ENCODE assay signal across 11 mouse cellular contexts in genomic region chr14:20250237-20251171, GRCm38 (mm10). TPM values are rescaled to one million over a fixed set of nuclear protein-coding genes. Genes with fewer than 3 reads are reported as not detected.
DNase-seq lines count a peak whose midpoint lies in the region; ATAC-seq and TF ChIP-seq lines count a peak whose summit lies in the region.
"Had no signal": no experiment of that assay in that cellular context is flagged by ENCODE, and none has a peak within 500 bp of the region (broad histone marks: within the 10 kb centered on the region; RNA-seq: fewer than 3 reads in every experiment).

No protein-coding gene starts in this region.

- H3K27me3 ChIP-seq in hindbrain, embryonic 10.5 days (ENCODE audit: insufficient read depth, poor library complexity, severe bottlenecking) = 0 out of 2 replicates have a peak, but pooled peaks cover 6% of the 10 kb centered on the region
- no peaks in the 10 kb centered on the region for H3K27me3 ChIP-seq in hindbrain, embryonic 12.5 days
- no peaks in the 10 kb centered on the region for H3K27me3 ChIP-seq in hindbrain, embryonic 14.5 days (ENCODE audit: control insufficient read depth, insufficient read depth, low read length)
- H3K27me3 ChIP-seq in midbrain, postnatal 0 days (ENCODE audit: insufficient read depth, low read length) = no peaks in the 10 kb centered on the region
- H3K27me3 ChIP-seq: liver, embryonic 13.5 days had no signal

- H3K4me2 ChIP-seq in hindbrain, embryonic 12.5 days (replicated peaks) = no peak overlapping the region
- H3K4me2 ChIP-seq in hindbrain, embryonic 14.5 days (replicated peaks) = no peak overlapping the region
- H3K4me2 ChIP-seq in midbrain, postnatal 0 days (ENCODE audit: low read depth, low read length, poor library complexity, severe bottlenecking) = no peak overlapping the region
- H3K4me2 ChIP-seq: liver, embryonic 13.5 days had no signal

- peak overlapping the region; percentile 82 for H3K27ac ChIP-seq in hindbrain, embryonic 10.5 days
- no peak overlapping the region for H3K27ac ChIP-seq in hindbrain, embryonic 12.5 days
- H3K27ac ChIP-seq in hindbrain, embryonic 14.5 days = no peak overlapping the region
- no peak overlapping the region for H3K27ac ChIP-seq in midbrain, postnatal 0 days (ENCODE audit: low read depth, low read length)
- H3K27ac ChIP-seq: liver, embryonic 13.5 days had no signal

- H3K9ac ChIP-seq in hindbrain, embryonic 12.5 days = no peak overlapping the region
- no peak overlapping the region for H3K9ac ChIP-seq in hindbrain, embryonic 14.5 days
- no peak overlapping the region for H3K9ac ChIP-seq in midbrain, postnatal 0 days (replicated peaks; ENCODE audit: low read length, poor library complexity, severe bottlenecking)
- H3K9ac ChIP-seq: liver, embryonic 13.5 days had no signal

- no peak overlapping the region for H3K4me3 ChIP-seq in hindbrain, embryonic 10.5 days
- no peak overlapping the region for H3K4me3 ChIP-seq in hindbrain, embryonic 12.5 days
- H3K4me3 ChIP-seq in hindbrain, embryonic 14.5 days (replicated peaks; ENCODE audit: low read length) = no peak overlapping the region
- H3K4me3 ChIP-seq in midbrain, postnatal 0 days (ENCODE audit: low read depth, low read length) = no peak overlapping the region
- H3K4me3 ChIP-seq: liver, embryonic 13.5 days had no signal

- no peak for ATAC-seq in hindbrain, embryonic 12.5 days (ENCODE audit: low FRiP score)
- ATAC-seq in hindbrain, embryonic 14.5 days (ENCODE audit: low FRiP score) = peak; percentile 21; the same call in 1 of the 2 replicates
- ATAC-seq in midbrain, postnatal 0 days (ENCODE audit: low FRiP score) = no peak; the same call in 1 of the 2 replicates
- ATAC-seq: intestine, embryonic 16.5 days had no signal

- H3K36me3 ChIP-seq in hindbrain, embryonic 10.5 days = no peaks in the 10 kb centered on the region
- no peaks in the 10 kb centered on the region for H3K36me3 ChIP-seq in hindbrain, embryonic 12.5 days
- no peaks in the 10 kb centered on the region for H3K36me3 ChIP-seq in hindbrain, embryonic 14.5 days (replicated peaks; ENCODE audit: control insufficient read depth, insufficient read depth)
- no peaks in the 10 kb centered on the region for H3K36me3 ChIP-seq in midbrain, postnatal 0 days (ENCODE audit: insufficient read depth, low read length)
- H3K36me3 ChIP-seq: liver, embryonic 13.5 days had no signal

- no peak for TF ChIP-seq CTCF in midbrain, postnatal 0 days (IDR thresholded peaks at IDR 0.05)

- H3K4me1 ChIP-seq in hindbrain, embryonic 10.5 days (replicated peaks) = peaks cover 20% of the 10 kb centered on the region
- 0 out of 2 replicates have a peak, but pooled peaks cover 2% of the 10 kb centered on the region for H3K4me1 ChIP-seq in hindbrain, embryonic 12.5 days
- no peaks in the 10 kb centered on the region for H3K4me1 ChIP-seq in hindbrain, embryonic 14.5 days (replicated peaks; ENCODE audit: control insufficient read depth, insufficient read depth, low read length)
- H3K4me1 ChIP-seq in midbrain, postnatal 0 days (ENCODE audit: insufficient read depth, low read length) = no peaks in the 10 kb centered on the region
- H3K4me1 ChIP-seq: liver, embryonic 13.5 days had no signal

- WGBS in hindbrain, embryonic 10.5 days = 62% methylated on average over 14 of the region's 14 CpGs
- WGBS in hindbrain, embryonic 12.5 days = 62% methylated on average over 14 of the region's 14 CpGs
- WGBS in hindbrain, embryonic 14.5 days = 54% methylated on average over 14 of the region's 14 CpGs
- 47% methylated on average over 14 of the region's 14 CpGs for WGBS in midbrain, postnatal 0 days

- peak; percentile 44 for DNase-seq in adrenal gland, adult 2 months
- DNase-seq in adrenal gland, postnatal 14 days = no peak
- no peak for DNase-seq in hindbrain, embryonic 10.5 days (ENCODE audit: low spot score)
- no peak for DNase-seq in hindbrain, embryonic 14.5 days (ENCODE audit: low spot score)
- DNase-seq in midbrain, postnatal 0 days (ENCODE audit: low spot score) = peak; percentile 40
- no peak for DNase-seq in ovary, postnatal 10 days (ENCODE audit: low spot score)
- DNase-seq in urinary bladder, postnatal 25 days (ENCODE audit: low spot score) = no peak
- DNase-seq: liver, embryonic 13.5 days had no signal

- no peaks in the 10 kb centered on the region for H3K9me3 ChIP-seq in hindbrain, embryonic 10.5 days
- H3K9me3 ChIP-seq in hindbrain, embryonic 12.5 days (replicated peaks) = no peaks in the 10 kb centered on the region
- H3K9me3 ChIP-seq in hindbrain, embryonic 14.5 days (ENCODE audit: control insufficient read depth, low read length) = no peaks in the 10 kb centered on the region
- no peaks in the 10 kb centered on the region for H3K9me3 ChIP-seq in midbrain, postnatal 0 days (ENCODE audit: low read length)
- H3K9me3 ChIP-seq: liver, embryonic 13.5 days had no signal

RNA-seq across cellular contexts. Expression of gene Kcnk16, which starts 18.5 kb away (rescaled TPM):
- total RNA-seq in adrenal gland, adult 2 months (2021) = not detected
- polyA plus RNA-seq in adrenal gland, adult 2 months (2012; rRNA removed) = not detected in 2 replicates
- not detected in 2 replicates for total RNA-seq in adrenal gland, postnatal 14 days (2021)
- 0.09 and 0.20 TPM in 2 replicates for polyA plus RNA-seq in hindbrain, embryonic 10.5 days (2016; fragmentation: Nextera tagmentation; extraction: Ambion mirVana)
- polyA plus RNA-seq in hindbrain, embryonic 12.5 days (2016; fragmentation: Nextera tagmentation; extraction: Ambion mirVana) = 0.14 TPM in 1 of 2 replicates, not detected in the other
- not detected in 2 replicates for polyA plus RNA-seq in hindbrain, embryonic 14.5 days (2014; fragmentation: Nextera tagmentation; extraction: Ambion mirVana)
- 0.38 TPM in 1 of 2 replicates, not detected in the other for total RNA-seq in midbrain, postnatal 0 days (2014; rRNA removed)
- polyA plus RNA-seq in midbrain, postnatal 0 days (2015; fragmentation: Nextera tagmentation; extraction: Ambion mirVana) = not detected in 2 replicates
- total RNA-seq: gastrocnemius, postnatal 36 days had no signal

RNA-seq across cellular contexts. Expression of gene Nudt13, which starts 44.0 kb away (rescaled TPM):
- 10 to 100 TPM; 45.7 to 55.2 TPM for total RNA-seq in adrenal gland, adult 2 months (2021)
- 22.3 and 23.2 TPM in 2 replicates for polyA plus RNA-seq in adrenal gland, adult 2 months (2012; rRNA removed)
- 49.0 and 51.9 TPM in 2 replicates for total RNA-seq in adrenal gland, postnatal 14 days (2021)
- polyA plus RNA-seq in hindbrain, embryonic 10.5 days (2016; fragmentation: Nextera tagmentation; extraction: Ambion mirVana) = 10.1 and 10.9 TPM in 2 replicates
- polyA plus RNA-seq in hindbrain, embryonic 12.5 days (2016; fragmentation: Nextera tagmentation; extraction: Ambion mirVana) = 11.7 and 12.5 TPM in 2 replicates
- 10.4 and 10.8 TPM in 2 replicates for polyA plus RNA-seq in hindbrain, embryonic 14.5 days (2014; fragmentation: Nextera tagmentation; extraction: Ambion mirVana)
- total RNA-seq in midbrain, postnatal 0 days (2014; rRNA removed) = 6.9 and 16.2 TPM in 2 replicates
- 11.8 and 12.0 TPM in 2 replicates for polyA plus RNA-seq in midbrain, postnatal 0 days (2015; fragmentation: Nextera tagmentation; extraction: Ambion mirVana)

Comparison
In these comparisons a context has a peak if more than half of its experiments do, and no peak if none do; other contexts are left out.
1. DNase-seq: peak in adrenal gland, adult 2 months (single experiment) and midbrain, postnatal 0 days (single experiment); none in adrenal gland, postnatal 14 days (single experiment), hindbrain, embryonic 10.5 days (single experiment), hindbrain, embryonic 14.5 days (single experiment), ovary, postnatal 10 days (single experiment) and urinary bladder, postnatal 25 days (single experiment).